Mouse (Mus musculus) ovary, postnatal 14 days (tissue): ENCODE results near the gene Radil.

Experiments used
- DNase-seq: peaks from one replicate; pipeline ENCODE4 v3.0.0; 2022; ENCODE audit warnings: low spot score

The Radil gene

DNA sequence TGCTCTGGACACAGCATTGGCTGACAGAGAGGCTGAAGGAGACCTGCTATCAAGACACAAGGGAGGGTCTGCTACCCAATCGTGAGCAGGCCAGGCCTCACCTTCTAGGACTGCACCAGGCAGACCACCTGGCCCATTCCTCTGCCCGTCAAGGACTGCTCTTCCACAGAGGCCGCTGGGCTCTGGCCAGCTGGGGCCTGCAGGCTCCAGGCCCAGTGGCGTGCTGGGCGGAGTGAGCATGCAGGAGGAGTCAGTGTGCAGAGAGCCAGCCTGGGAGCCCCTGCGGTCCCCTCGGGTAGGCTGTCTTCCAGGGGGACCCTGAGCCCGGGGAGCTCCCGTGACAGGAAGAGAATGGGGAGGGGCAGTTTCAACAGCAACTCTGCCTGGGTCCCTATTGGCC lies 64.2 kb downstream of the Radil start:
- DNase-seq, result no peak

- no peak for DNase-seq
These were observed 67.3 kb downstream of the Radil start for GRCm38 (mm10) chr5:142483581-142483980.

- DNase-seq, result no peak
These were observed 68.4 kb downstream of the Radil start for GRCm38 (mm10) chr5:142482512-142482911.

DNA sequence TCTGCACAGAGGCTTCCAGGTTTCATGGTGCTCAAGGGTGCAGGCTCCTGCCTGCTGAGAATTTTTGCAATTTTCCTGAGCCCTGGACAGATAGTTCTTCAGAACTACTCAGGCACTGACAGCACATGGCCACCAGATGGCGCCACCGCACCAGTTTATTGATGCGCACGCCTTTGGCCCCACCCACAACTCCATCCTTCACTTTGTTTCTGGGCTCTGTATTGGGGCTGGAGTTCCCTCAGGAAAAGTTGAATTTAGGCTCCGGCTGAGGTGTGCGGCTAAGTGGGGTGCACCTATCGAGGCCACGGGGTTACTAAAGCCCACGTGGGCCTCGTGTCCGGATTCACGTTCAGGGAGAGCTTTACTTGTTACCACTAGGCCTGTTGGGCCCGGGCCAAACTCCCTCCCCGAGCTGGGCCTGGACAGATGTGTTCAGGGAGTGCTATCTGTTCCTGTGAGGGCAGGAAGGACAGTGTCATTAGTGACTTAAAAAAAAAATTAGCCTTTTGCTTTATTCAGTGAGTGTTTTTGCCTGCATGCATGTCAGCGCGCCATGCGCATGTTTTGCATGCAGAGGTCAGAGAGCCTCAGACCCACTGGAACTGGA lies 72.0 kb downstream of the Radil start:
- peak; percentile 82 for DNase-seq

- DNase-seq, result no peak
These were observed 72.9 kb downstream of the Radil start for GRCm38 (mm10) chr5:142477866-142478615.

DNA sequence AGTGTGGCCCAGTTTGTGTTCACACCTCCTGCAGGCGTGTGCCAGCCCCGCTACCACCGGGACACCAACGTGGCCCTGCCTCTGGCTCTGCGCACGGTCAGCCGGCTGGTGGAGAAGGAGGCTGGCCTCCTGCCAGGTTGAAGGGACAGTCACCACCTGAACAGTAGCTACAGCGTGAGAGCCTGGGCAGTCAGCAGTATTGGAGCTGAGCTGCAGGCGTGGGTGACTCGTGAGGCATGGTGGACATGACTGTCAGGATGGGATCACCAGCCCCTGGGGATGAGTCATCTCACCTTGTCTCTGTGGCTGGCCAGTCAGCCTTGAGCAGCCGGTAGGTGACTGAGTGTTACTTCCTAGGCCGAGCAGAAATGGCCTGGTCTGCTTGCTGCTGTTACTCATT lies 73.6 kb downstream of the Radil start:
- no peak for DNase-seq

GRCm38 (mm10) chr5:142475669-142476068 lies 75.2 kb downstream of the Radil start:
- no peak for DNase-seq

- DNase-seq, result no peak
These were observed 77.2 kb downstream of the Radil start for GRCm38 (mm10) chr5:142473696-142474095.

GRCm38 (mm10) chr5:142469796-142470195 lies 81.1 kb downstream of the Radil start:
- DNase-seq, result no peak

GRCm38 (mm10) chr5:142468375-142468774 lies 82.5 kb downstream of the Radil start:
- no peak for DNase-seq

DNA sequence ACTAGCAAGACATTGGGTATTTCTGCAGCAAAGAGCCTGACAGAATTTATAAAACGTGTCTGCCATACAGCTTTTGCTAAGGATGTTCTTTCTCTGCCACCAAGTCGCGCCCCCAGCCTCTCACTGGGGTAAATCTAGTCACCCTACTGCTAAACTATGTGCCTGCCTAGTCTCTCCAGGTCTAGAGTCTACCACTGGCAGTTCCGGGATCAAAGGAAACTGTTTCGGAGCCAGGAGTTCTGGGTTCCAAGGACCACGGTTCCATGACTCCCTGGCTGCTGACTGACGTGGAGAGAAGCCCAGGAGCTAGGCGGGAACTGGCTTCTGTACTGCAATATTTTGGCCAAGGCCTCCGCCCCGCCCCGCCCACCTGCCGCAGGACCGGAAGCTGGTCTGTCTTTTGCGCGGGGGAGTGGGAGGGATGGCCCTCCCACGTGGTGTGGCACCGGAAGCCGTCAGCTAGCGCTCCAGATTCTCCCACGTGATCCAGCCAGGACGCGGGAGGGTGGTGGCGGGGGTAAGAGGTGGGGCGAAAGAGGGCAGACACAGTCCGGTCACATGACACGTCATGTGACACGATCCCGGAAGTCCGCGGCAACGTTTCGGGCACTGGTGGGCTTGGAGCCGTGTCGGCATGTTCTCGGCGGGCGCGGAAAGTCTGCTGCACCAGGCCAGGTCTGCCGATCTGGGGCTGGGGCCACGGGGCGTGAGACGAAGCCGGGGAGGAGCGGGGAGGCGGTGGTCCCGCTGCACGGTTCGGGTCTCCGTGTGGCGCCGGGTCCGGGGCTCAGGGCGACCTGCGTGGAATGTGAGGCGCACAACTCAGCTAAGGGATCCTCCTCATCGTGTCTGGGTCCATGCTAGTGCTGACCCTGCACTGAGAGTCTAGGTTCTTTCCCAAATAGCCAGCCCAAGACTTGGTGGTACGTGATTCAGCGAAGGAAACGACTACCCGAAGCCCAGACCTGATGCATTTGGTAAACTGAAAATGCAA lies 87.1 kb downstream of the Radil start, which contains the start of gene Ap5z1:
Gene Ap5z1, plus strand, starts transcription at position 484 of the 994 bp plus-strand sequence.
- peak; percentile 89 for DNase-seq

GRCm38 (mm10) chr5:142463011-142463410 lies 87.9 kb downstream of the Radil start:
- no peak for DNase-seq

GRCm38 (mm10) chr5:142462641-142462948 lies 88.3 kb downstream of the Radil start:
- no peak for DNase-seq

- DNase-seq, result no peak
These were observed 88.8 kb downstream of the Radil start for GRCm38 (mm10) chr5:142461942-142462640.

DNA sequence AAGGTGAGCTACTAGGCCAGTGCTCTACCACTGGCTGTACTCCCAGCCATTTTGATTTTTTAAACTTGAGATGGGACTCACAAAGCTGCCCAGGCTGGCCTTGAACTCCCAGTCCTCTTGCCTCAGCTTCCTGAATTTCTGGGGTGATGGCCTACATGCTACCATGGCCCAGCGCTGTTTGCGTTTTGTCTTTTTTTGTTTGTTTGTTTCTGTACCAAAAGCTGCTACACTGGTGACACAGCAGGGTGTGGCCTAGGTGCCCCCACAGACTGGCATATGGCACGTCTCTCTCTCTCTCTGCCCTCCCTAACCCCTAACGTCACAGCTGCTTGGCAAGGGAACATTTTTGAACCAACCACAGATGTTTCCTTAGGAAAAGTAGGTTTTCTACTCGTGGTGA lies 91.1 kb downstream of the Radil start:
- no peak for DNase-seq

- DNase-seq, result no peak
These were observed 91.9 kb downstream of the Radil start for GRCm38 (mm10) chr5:142458791-142459557.

GRCm38 (mm10) chr5:142457345-142457744 lies 93.6 kb downstream of the Radil start:
- DNase-seq, result no peak

DNA sequence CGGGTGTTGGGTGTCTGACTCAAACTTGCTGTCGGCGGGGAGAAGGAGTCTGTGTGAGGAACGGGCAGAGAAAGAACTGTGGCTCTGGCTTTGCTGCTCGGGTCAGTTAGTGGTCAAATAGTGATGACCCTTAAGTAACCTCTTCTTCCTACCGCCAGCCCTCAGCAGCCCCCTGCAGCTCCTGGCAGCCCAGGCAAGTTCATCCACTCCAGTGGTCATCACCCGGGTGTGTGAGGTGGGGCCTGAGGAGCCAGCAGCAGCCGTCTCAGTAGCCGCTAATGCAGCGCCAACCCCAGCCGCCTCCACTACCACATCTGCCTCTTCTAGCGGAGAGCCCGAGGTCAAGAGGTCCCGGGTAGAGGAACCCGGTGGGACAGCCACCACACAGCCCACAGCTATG lies 94.6 kb downstream of the Radil start:
- DNase-seq, result no peak

GRCm38 (mm10) chr5:142453742-142454141 lies 97.2 kb downstream of the Radil start:
- no peak for DNase-seq

DNA sequence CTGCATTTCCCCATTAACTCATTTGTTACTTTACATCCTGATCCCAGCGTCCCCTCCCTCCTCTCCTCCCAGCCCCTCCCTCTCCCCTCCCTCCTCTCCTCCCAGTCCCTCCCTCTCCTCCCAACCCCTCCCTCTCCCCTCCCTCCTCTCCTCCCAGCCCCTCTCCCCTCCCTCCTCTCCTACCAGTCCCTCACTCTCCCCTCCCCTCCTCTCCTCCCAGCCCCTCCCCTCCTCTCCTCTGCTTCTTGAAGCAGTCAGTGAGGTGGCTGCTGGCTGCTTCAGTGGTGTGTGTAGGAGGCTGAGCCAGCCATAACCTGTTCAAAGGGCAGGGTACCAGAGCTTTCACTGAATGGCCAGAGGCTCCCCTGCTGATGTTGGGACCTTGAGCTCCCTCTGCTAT lies 99.1 kb downstream of the Radil start:
- DNase-seq, result no peak

- no peak for DNase-seq
These were observed 100.1 kb downstream of the Radil start for GRCm38 (mm10) chr5:142450846-142451245.
